ENCODE assay signal across 9 mouse cellular contexts in genomic region chrX:136975397-136975796, GRCm38 (mm10). TPM values are rescaled to one million over a fixed set of nuclear protein-coding genes. Genes with fewer than 3 reads are reported as not detected.
A peak's percentile ranks its signal among the peaks of the same experiment; 100 is the strongest.
DNase-seq lines count a peak whose midpoint lies in the region; ATAC-seq and TF ChIP-seq lines count a peak whose summit lies in the region.
"Not testable (repeated sequence)": the region's sequence is repeated elsewhere in the genome, so short reads cannot be mapped to it uniquely, and the experiment has no call there.
"Had no signal": no experiment of that assay in that cellular context is flagged by ENCODE, and none has a peak within 500 bp of the region (broad histone marks: within the 10 kb centered on the region; RNA-seq: fewer than 3 reads in every experiment).

Gene Tmsb15b2 (minus strand): TSS chrX:136975497.

- H3K27ac ChIP-seq in CH12.LX (ENCODE audit: insufficient read depth, low read depth); brown adipose tissue, adult 24 weeks (replicated peaks; ENCODE audit: low read depth, low read length); forebrain, embryonic 15.5 days (replicated peaks); hindbrain, embryonic 12.5 days; kidney, postnatal 0 days; limb, embryonic 11.5 days (replicated peaks; ENCODE audit: low read depth, low read length); lung, embryonic 16.5 days (ENCODE audit: low read length); olfactory bulb, adult 2 months (ENCODE audit: insufficient read depth, low read depth, low read length): not testable (repeated sequence)

- TF ChIP-seq RAD21 in CH12.LX (IDR thresholded peaks at IDR 0.05; ENCODE audit: low read depth, low read length) = not testable (repeated sequence)

- H3K4me2 ChIP-seq in CH12.LX (ENCODE audit: insufficient read depth, low read depth, poor library complexity, severe bottlenecking) = peak within 1 kb of the TSS; percentile 82
- peak within 1 kb of the TSS; percentile 48 for H3K4me2 ChIP-seq in forebrain, embryonic 15.5 days (replicated peaks)
- H3K4me2 ChIP-seq in hindbrain, embryonic 12.5 days (replicated peaks) = peak within 1 kb of the TSS; percentile 58
- peak within 1 kb of the TSS; percentile 48 for H3K4me2 ChIP-seq in kidney, postnatal 0 days (ENCODE audit: low read length)
- peak within 1 kb of the TSS; percentile 53; the same call in 1 of the 2 replicates for H3K4me2 ChIP-seq in limb, embryonic 11.5 days (ENCODE audit: low read depth, severe bottlenecking)
- H3K4me2 ChIP-seq in lung, embryonic 16.5 days (ENCODE audit: low read depth, low read length) = peak within 1 kb of the TSS; percentile 62

- dilution Hi-C loops in CH12.LX (cut with MboI; ENCODE audit: extremely low pct_ligation_motif_present, extremely low pct_unique_long_range_greater_than_20kb, low sequenced_read_pairs) = not testable (repeated sequence)

- not testable (repeated sequence) for H3K36me3 ChIP-seq in CH12.LX (replicated peaks in 1 of 2; ENCODE audit: control insufficient read depth in 1 of 2, insufficient read depth in 1 of 2, low read length in 1 of 2); forebrain, embryonic 15.5 days; hindbrain, embryonic 12.5 days; kidney, postnatal 0 days (ENCODE audit: insufficient read depth, low read length); limb, embryonic 11.5 days (ENCODE audit: control insufficient read depth, insufficient read depth, low read length); lung, embryonic 16.5 days (ENCODE audit: control insufficient read depth, insufficient read depth, low read length)

- DNase-seq in CH12.LX (ENCODE audit: extremely low read depth); kidney, postnatal 0 days (ENCODE audit: low spot score); limb, embryonic 11.5 days (ENCODE audit: low spot score): not testable (repeated sequence)

- TF ChIP-seq POLR2A in CH12.LX (IDR thresholded peaks at IDR 0.05; ENCODE audit: low read depth, low read length); olfactory bulb, adult 2 months (IDR thresholded peaks at IDR 0.05; ENCODE audit: insufficient read depth, low read depth, low read length): not testable (repeated sequence)

- H3K9me3 ChIP-seq in CH12.LX (replicated peaks; ENCODE audit: low read length); forebrain, embryonic 15.5 days; hindbrain, embryonic 12.5 days (replicated peaks); kidney, postnatal 0 days (replicated peaks; ENCODE audit: low read length); limb, embryonic 11.5 days (ENCODE audit: control insufficient read depth, low read length); lung, embryonic 16.5 days (ENCODE audit: control insufficient read depth, low read length): not testable (repeated sequence)

- not testable (repeated sequence) for TF ChIP-seq EP300 in CH12.LX (IDR thresholded peaks at IDR 0.05; ENCODE audit: low read length)

- not testable (repeated sequence) for ATAC-seq in forebrain, embryonic 15.5 days (replicated peaks); hindbrain, embryonic 12.5 days (ENCODE audit: low FRiP score); kidney, postnatal 0 days (replicated peaks; ENCODE audit: low FRiP score, low read depth); limb, embryonic 11.5 days (ENCODE audit: insufficient number of reproducible peaks, low FRiP score, low TSS enrichment, low read depth); lung, embryonic 16.5 days (ENCODE audit: low read depth)

- peak within 1 kb of the TSS; percentile 35; the same call in 1 of the 2 replicates for H3K9ac ChIP-seq in CH12.LX (ENCODE audit: insufficient read depth, low read depth)
- peak within 1 kb of the TSS; percentile 46 for H3K9ac ChIP-seq in forebrain, embryonic 15.5 days (replicated peaks)
- peak within 1 kb of the TSS; percentile 51; the same call in 1 of the 2 replicates for H3K9ac ChIP-seq in hindbrain, embryonic 12.5 days
- H3K9ac ChIP-seq in kidney, postnatal 0 days (ENCODE audit: low read depth, low read length); limb, embryonic 11.5 days (ENCODE audit: low read length): not testable (repeated sequence)
- H3K9ac ChIP-seq in lung, embryonic 16.5 days (ENCODE audit: low read length) = peak within 1 kb of the TSS; percentile 60

- peaks cover 0 to 12% of the 10 kb centered on the region in 2 experiments; a peak in 1 of 4 replicates for H3K4me1 ChIP-seq in CH12.LX (ENCODE audit: control insufficient read depth in 1 of 2, insufficient read depth in 2 of 2)
- not testable (repeated sequence) for H3K4me1 ChIP-seq in brown adipose tissue, adult 24 weeks (ENCODE audit: control insufficient read depth, insufficient read depth, insufficient read length, low read length); forebrain, embryonic 15.5 days; hindbrain, embryonic 12.5 days; kidney, postnatal 0 days (replicated peaks; ENCODE audit: insufficient read depth, low read length); limb, embryonic 11.5 days (ENCODE audit: control insufficient read depth, insufficient read depth, low read length); lung, embryonic 16.5 days (replicated peaks; ENCODE audit: control insufficient read depth, insufficient read depth, low read length); olfactory bulb, adult 2 months (ENCODE audit: control insufficient read depth, insufficient read depth, low read length)

- H3K27me3 ChIP-seq in CH12.LX (replicated peaks); forebrain, embryonic 15.5 days; hindbrain, embryonic 12.5 days; kidney, postnatal 0 days (ENCODE audit: insufficient read depth, low read length); limb, embryonic 11.5 days (ENCODE audit: control insufficient read depth, insufficient read depth, low read length); lung, embryonic 16.5 days (ENCODE audit: control insufficient read depth, insufficient read depth, low read depth, low read length): not testable (repeated sequence)

- in situ Hi-C loops in CH12.LX (cut with MboI; ENCODE audit: low pct_ligation_motif_present, low pct_unique_long_range_greater_than_20kb, low sequenced_read_pairs) = loop anchor here (5.0 kb wide), 1 partner anchor 42 kb away; no protein-coding TSS in a partner anchor

- H3K4me3 ChIP-seq in CH12.LX (replicated peaks in 1 of 3; ENCODE audit: low read depth in 2 of 3, low read length in 2 of 3, poor library complexity in 1 of 3) = peak within 1 kb of the TSS; percentile 57 to 74 (median 64)
- peak within 1 kb of the TSS; percentile 53 for H3K4me3 ChIP-seq in brown adipose tissue, adult 24 weeks (ENCODE audit: insufficient read depth, low read depth, low read length)
- peak within 1 kb of the TSS; percentile 52 for H3K4me3 ChIP-seq in forebrain, embryonic 15.5 days
- peak within 1 kb of the TSS; percentile 41 for H3K4me3 ChIP-seq in hindbrain, embryonic 12.5 days
- H3K4me3 ChIP-seq in kidney, postnatal 0 days (replicated peaks; ENCODE audit: low read depth, low read length) = peak within 1 kb of the TSS; percentile 28
- peak within 1 kb of the TSS; percentile 29 for H3K4me3 ChIP-seq in limb, embryonic 11.5 days (ENCODE audit: low read depth, low read length)
- peak within 1 kb of the TSS; percentile 47 for H3K4me3 ChIP-seq in lung, embryonic 16.5 days (ENCODE audit: low read length)
- peak within 1 kb of the TSS; percentile 56 for H3K4me3 ChIP-seq in olfactory bulb, adult 2 months (ENCODE audit: insufficient read depth, low read depth, low read length)

- H3K79me2 ChIP-seq in CH12.LX (replicated peaks; ENCODE audit: control insufficient read depth, extremely low read depth, insufficient read depth, poor library complexity, severe bottlenecking) = not testable (repeated sequence)

- WGBS in forebrain, embryonic 15.5 days = 89% methylated on average over 6 of the region's 6 CpGs
- 86% methylated on average over 6 of the region's 6 CpGs for WGBS in hindbrain, embryonic 12.5 days
- WGBS in kidney, postnatal 0 days = 82% methylated on average over 6 of the region's 6 CpGs
- 88% methylated on average over 6 of the region's 6 CpGs for WGBS in limb, embryonic 11.5 days
- WGBS in lung, embryonic 16.5 days = 82% methylated on average over 6 of the region's 6 CpGs
- 86% methylated on average over 6 of the region's 6 CpGs for WGBS in olfactory bulb, adult 2 months

- not testable (repeated sequence) for TF ChIP-seq CTCF in CH12.LX (conservative IDR thresholded peaks at IDR 0.05 in 1 of 2, IDR thresholded peaks at IDR 0.05 in 1 of 2; ENCODE audit: low read depth in 2 of 2, low read length in 2 of 2); kidney, postnatal 0 days (IDR thresholded peaks at IDR 0.05; ENCODE audit: low read depth); olfactory bulb, adult 2 months (IDR thresholded peaks at IDR 0.05; ENCODE audit: insufficient read depth, low read depth, low read length)

RNA-seq across cellular contexts. Expression of gene Tmsb15b2, which starts in this region (rescaled TPM):
- 0.38 and 1.2 TPM in 2 replicates for total RNA-seq in CH12.LX (2012; rRNA removed)
- total RNA-seq in CH12.LX (2014; rRNA removed) = 45.7 and 106 TPM in 2 replicates
- 4.6 and 13.7 TPM in 2 replicates for polyA plus RNA-seq in CH12.LX (2012; ENCODE audit: insufficient read length, low read depth)
- polyA plus RNA-seq in brown adipose tissue, adult 24 weeks (2012; ENCODE audit: insufficient read depth, insufficient read length, missing spikeins) = not detected in 2 replicates
- polyA plus RNA-seq in forebrain, embryonic 15.5 days (2015; fragmentation: Nextera tagmentation; extraction: Ambion mirVana) = 109 and 124 TPM in 2 replicates
- polyA plus RNA-seq in hindbrain, embryonic 12.5 days (2016; fragmentation: Nextera tagmentation; extraction: Ambion mirVana) = 82.4 and 101 TPM in 2 replicates
- polyA plus RNA-seq in kidney, postnatal 0 days (2015; fragmentation: Nextera tagmentation; extraction: Ambion mirVana) = 52.6 and 76.2 TPM in 2 replicates
- polyA plus RNA-seq in limb, embryonic 11.5 days (2014; fragmentation: Nextera tagmentation; extraction: Ambion mirVana) = 65.5 and 66.3 TPM in 2 replicates
- polyA plus RNA-seq in lung, embryonic 16.5 days (2015; fragmentation: Nextera tagmentation; extraction: Ambion mirVana) = 30.3 and 46.3 TPM in 2 replicates
- not detected in 2 replicates for polyA plus RNA-seq in olfactory bulb, adult 2 months (2012; ENCODE audit: insufficient read depth, insufficient read length, low replicate concordance, missing spikeins)
- polyA plus RNA-seq: heart, adult 2 months had no signal
